Mouse (Mus musculus): ENCODE results near the gene Flt1.
A peak's percentile ranks its signal among the peaks of the same experiment; 100 is the strongest.

Gene Flt1

GRCm38 (mm10) chr5:147725831-147726700, at the start of gene Flt1:
TSS of gene Flt1 (minus strand) at chr5:147726011.
- peak; percentile 85 for DNase-seq (ENCODE audit: low spot score)

- no peak for DNase-seq (ENCODE audit: low spot score)
These were observed 49.4 kb upstream of the Flt1 start for GRCm38 (mm10) chr5:147775222-147775621.

GRCm38 (mm10) chr5:147769918-147770317, 44.1 kb upstream of the Flt1 start:
- peak; percentile 36 for DNase-seq (ENCODE audit: low spot score)

- DNase-seq (ENCODE audit: low spot score): no peak
These were observed 38.2 kb upstream of the Flt1 start for GRCm38 (mm10) chr5:147764061-147764460.

- DNase-seq (ENCODE audit: low spot score): no peak
These were observed 36.2 kb upstream of the Flt1 start for GRCm38 (mm10) chr5:147761984-147762383.

GRCm38 (mm10) chr5:147761275-147761674, 35.5 kb upstream of the Flt1 start:
- DNase-seq (ENCODE audit: low spot score): no peak

GRCm38 (mm10) chr5:147758640-147759319, 33.0 kb upstream of the Flt1 start:
- no peak for DNase-seq (ENCODE audit: low spot score)

- DNase-seq (ENCODE audit: low spot score): no peak
These were observed 32.2 kb upstream of the Flt1 start for GRCm38 (mm10) chr5:147757832-147758587.

- peak; percentile 54 for DNase-seq (ENCODE audit: low spot score)
These were observed 27.1 kb upstream of the Flt1 start for GRCm38 (mm10) chr5:147752914-147753341.

- DNase-seq (ENCODE audit: low spot score): peak; percentile 78
These were observed 25.9 kb upstream of the Flt1 start for GRCm38 (mm10) chr5:147751673-147752130.

GRCm38 (mm10) chr5:147749972-147750371, 24.2 kb upstream of the Flt1 start:
- no peak for DNase-seq (ENCODE audit: low spot score)

GRCm38 (mm10) chr5:147748081-147748581, 22.3 kb upstream of the Flt1 start:
- DNase-seq (ENCODE audit: low spot score): peak; percentile 62

- no peak for DNase-seq (ENCODE audit: low spot score)
These were observed 19.3 kb upstream of the Flt1 start for GRCm38 (mm10) chr5:147744900-147745653.

- no peak for DNase-seq (ENCODE audit: low spot score)
These were observed 16.8 kb upstream of the Flt1 start for GRCm38 (mm10) chr5:147742468-147743111.

GRCm38 (mm10) chr5:147736766-147737280, 11.0 kb upstream of the Flt1 start:
- no peak for DNase-seq (ENCODE audit: low spot score)

GRCm38 (mm10) chr5:147733682-147734081, 7.9 kb upstream of the Flt1 start:
- no peak for DNase-seq (ENCODE audit: low spot score)

GRCm38 (mm10) chr5:147732926-147733325, 7.1 kb upstream of the Flt1 start:
- no peak for DNase-seq (ENCODE audit: low spot score)

- DNase-seq (ENCODE audit: low spot score): no peak
These were observed 1.7 kb upstream of the Flt1 start for GRCm38 (mm10) chr5:147727481-147727880.

- no peak for DNase-seq (ENCODE audit: low spot score)
These were observed 1.0 kb upstream of the Flt1 start for GRCm38 (mm10) chr5:147726701-147727393.

All from lung, postnatal 25 days (tissue).